Mouse (Mus musculus) adrenal gland, postnatal 25 days (tissue): ENCODE results near the gene Coro2b. TPM values are rescaled to one million over a fixed set of nuclear protein-coding genes. Genes with fewer than 3 reads are reported as not detected.

ENCODE experiments used
- DNase-seq: peaks from one replicate; pipeline ENCODE4 v3.0.0; 2021; ENCODE audit warnings: mixed read lengths
- long read RNA-seq: library from polyadenylated mRNA; stranded (forward); transcript quantifications from one replicate; pipeline ENCODE4 v2.0.0, GENCODE M21; 2021
- total RNA-seq: library from RNA; stranded (reverse); gene quantifications from 2 replicates; pipeline ENCODE4 v1.2.3, GENCODE M21; 2021

Coro2b gene
- 16.2 and 20.4 TPM in 2 replicates for total RNA-seq
- long read RNA-seq, partial matches to known transcripts = 2 of 9 reads
- long read RNA-seq, other reads (novel, unspliced or antisense) = 7 of 9 reads

- peak; percentile 73 for DNase-seq
Measured at GRCm38 (mm10) chr9:62536655-62537631, at the start of gene Coro2b. Coro2b (minus strand) TSS chr9:62537044.

GRCm38 (mm10) chr9:62577558-62577957 is 40.7 kb upstream of the Coro2b start:
- DNase-seq = no peak

- DNase-seq = peak; percentile 75
Measured at GRCm38 (mm10) chr9:62569121-62569520, 32.3 kb upstream of the Coro2b start.

GRCm38 (mm10) chr9:62567818-62568217 is 31.0 kb upstream of the Coro2b start:
- DNase-seq = no peak

- DNase-seq = no peak
Measured at GRCm38 (mm10) chr9:62562236-62562635, 25.4 kb upstream of the Coro2b start.

GRCm38 (mm10) chr9:62560432-62560831 is 23.6 kb upstream of the Coro2b start:
- no peak for DNase-seq

GRCm38 (mm10) chr9:62560006-62560405 is 23.2 kb upstream of the Coro2b start:
- DNase-seq = peak; percentile 89

- no peak for DNase-seq
Measured at GRCm38 (mm10) chr9:62559446-62559845, 22.6 kb upstream of the Coro2b start.

- DNase-seq = no peak
Measured at GRCm38 (mm10) chr9:62558058-62558457, 21.2 kb upstream of the Coro2b start.

GRCm38 (mm10) chr9:62556748-62557147 is 19.9 kb upstream of the Coro2b start:
- DNase-seq = no peak

GRCm38 (mm10) chr9:62555258-62555856 is 18.5 kb upstream of the Coro2b start:
- DNase-seq = no peak

GRCm38 (mm10) chr9:62554606-62555005 is 17.8 kb upstream of the Coro2b start:
- DNase-seq = no peak

GRCm38 (mm10) chr9:62553366-62553940 is 16.6 kb upstream of the Coro2b start:
- DNase-seq = peak; percentile 74

- DNase-seq = no peak
Measured at GRCm38 (mm10) chr9:62551531-62551930, 14.7 kb upstream of the Coro2b start.

GRCm38 (mm10) chr9:62550661-62551093 is 13.8 kb upstream of the Coro2b start:
- peak; percentile 79 for DNase-seq

- peak; percentile 91 for DNase-seq
Measured at GRCm38 (mm10) chr9:62549809-62550208, 13.0 kb upstream of the Coro2b start.

- no peak for DNase-seq
Measured at GRCm38 (mm10) chr9:62547476-62547875, 10.6 kb upstream of the Coro2b start.

- DNase-seq = no peak
Measured at GRCm38 (mm10) chr9:62544856-62545255, 8.0 kb upstream of the Coro2b start.

- no peak for DNase-seq
Measured at GRCm38 (mm10) chr9:62543878-62544277, 7.0 kb upstream of the Coro2b start.

GRCm38 (mm10) chr9:62541606-62542005 is 4.8 kb upstream of the Coro2b start:
- no peak for DNase-seq

- DNase-seq = no peak
Measured at GRCm38 (mm10) chr9:62541182-62541581, 4.3 kb upstream of the Coro2b start.

- peak; percentile 28 for DNase-seq
Measured at GRCm38 (mm10) chr9:62540736-62541135, 3.9 kb upstream of the Coro2b start.

- no peak for DNase-seq
Measured at GRCm38 (mm10) chr9:62540166-62540565, 3.3 kb upstream of the Coro2b start.
